8 mouse cellular contexts compared by ENCODE assay signal in the genomic region with DNA sequence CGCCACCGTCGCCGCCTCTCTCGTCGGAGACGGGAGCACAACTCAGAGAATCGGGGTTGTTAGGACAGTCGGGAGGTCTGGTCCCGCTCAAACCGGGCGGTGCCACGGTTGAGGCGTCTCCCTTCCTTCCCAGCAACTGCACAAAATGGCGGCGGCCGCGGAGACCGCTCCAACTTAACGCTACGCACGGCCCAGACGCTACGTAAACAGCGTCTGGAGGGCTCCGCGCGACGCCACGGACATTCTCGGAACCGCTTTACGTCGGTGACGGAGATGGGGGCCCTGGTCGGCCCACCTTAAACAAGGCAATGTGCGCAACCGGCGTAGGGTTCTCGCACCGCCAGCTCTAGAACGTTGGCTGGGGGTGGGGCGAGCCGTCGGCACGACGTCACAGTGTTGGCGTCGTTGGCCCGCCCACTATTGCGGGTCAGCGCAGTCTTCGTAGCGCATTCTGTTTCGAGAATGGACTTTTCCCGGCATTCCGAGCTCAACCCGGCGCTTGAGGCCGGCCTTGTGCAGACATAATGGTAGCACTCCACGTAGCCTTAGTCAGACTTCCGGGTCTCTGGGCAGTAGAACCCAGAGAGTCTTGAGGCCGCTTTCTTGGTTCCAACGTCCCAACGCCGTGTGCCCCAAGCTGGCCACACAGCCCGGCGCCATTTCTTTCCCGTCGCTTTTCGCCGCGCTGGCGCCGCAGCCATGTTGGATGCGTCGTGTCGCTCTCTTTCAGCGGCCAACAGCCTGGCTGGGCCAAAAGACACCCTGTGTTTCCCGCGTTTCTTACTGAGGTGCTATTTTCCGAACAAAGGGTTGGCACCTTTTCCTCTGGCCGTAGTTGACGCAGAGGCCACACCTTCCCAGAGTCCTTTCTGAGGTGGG. TPM values are rescaled to one million over a fixed set of nuclear protein-coding genes. Genes with fewer than 3 reads are reported as not detected.
DNase-seq lines count a peak whose midpoint lies in the region; ATAC-seq and TF ChIP-seq lines count a peak whose summit lies in the region.

A gene (minus strand): TSS at position 332 of the 879 bp plus-strand sequence.

- H3K36me3 ChIP-seq in heart, embryonic 11.5 days (ENCODE audit: control insufficient read depth, insufficient read depth, low read length) = peaks cover 18% of the 10 kb centered on the region
- H3K36me3 ChIP-seq in kidney, embryonic 16.5 days (ENCODE audit: insufficient read depth, low read length) = peaks cover 26% of the 10 kb centered on the region
- peaks cover 21% of the 10 kb centered on the region for H3K36me3 ChIP-seq in liver, adult 2 months (ENCODE audit: control insufficient read depth, insufficient read depth, low read length)
- peaks cover 30% of the 10 kb centered on the region for H3K36me3 ChIP-seq in myocyte (ENCODE audit: control insufficient read depth, insufficient read depth)
- H3K36me3 ChIP-seq in splenic B cell, adult 2 months (ENCODE audit: control insufficient read depth, insufficient read depth, low read length, poor library complexity, severe bottlenecking) = peaks cover 7% of the 10 kb centered on the region; the same call in 1 of the 2 replicates

- WGBS in heart, embryonic 11.5 days (ENCODE audit: insufficient replicate concordance) = 2% methylated on average over 84 of the region's 84 CpGs
- 2% methylated on average over 84 of the region's 84 CpGs for WGBS in kidney, embryonic 16.5 days
- WGBS in liver, adult 2 months = 2% methylated on average over 84 of the region's 84 CpGs

- peaks cover 12% of the 10 kb centered on the region for H3K4me1 ChIP-seq in heart, embryonic 11.5 days (ENCODE audit: control insufficient read depth, insufficient read depth, low read length)
- H3K4me1 ChIP-seq in kidney, embryonic 16.5 days (ENCODE audit: insufficient read depth, low read length) = peaks cover 19% of the 10 kb centered on the region
- peaks cover 4% of the 10 kb centered on the region; the same call in 1 of the 2 replicates for H3K4me1 ChIP-seq in liver, adult 2 months (ENCODE audit: control insufficient read depth, insufficient read depth, low read length)

- peak within 1 kb of the TSS; percentile 96 for H3K4me3 ChIP-seq in heart, embryonic 11.5 days (ENCODE audit: low read depth, low read length)
- H3K4me3 ChIP-seq in kidney, embryonic 16.5 days (ENCODE audit: low read length) = peak within 1 kb of the TSS; percentile 80
- peak within 1 kb of the TSS; percentile 83 for H3K4me3 ChIP-seq in liver, adult 2 months (ENCODE audit: insufficient read depth, low read depth, low read length)
- peak within 1 kb of the TSS; percentile 89 for H3K4me3 ChIP-seq in myocyte

- H3K27me3 ChIP-seq in heart, embryonic 11.5 days (ENCODE audit: control insufficient read depth, insufficient read depth, low read length) = no peaks in the 10 kb centered on the region
- no peaks in the 10 kb centered on the region for H3K27me3 ChIP-seq in kidney, embryonic 16.5 days (ENCODE audit: insufficient read depth, low read length)
- H3K27me3 ChIP-seq in liver, adult 2 months (ENCODE audit: control insufficient read depth, insufficient read depth, low read length) = 0 out of 2 replicates have a peak, but pooled peaks cover 2% of the 10 kb centered on the region
- peaks cover 10% of the 10 kb centered on the region for H3K27me3 ChIP-seq in myocyte (ENCODE audit: control insufficient read depth, insufficient read depth, insufficient read length)
- H3K27me3 ChIP-seq in splenic B cell, adult 2 months (ENCODE audit: control insufficient read depth, insufficient read depth, low read length, poor library complexity, severe bottlenecking) = no peaks in the 10 kb centered on the region

- H3K79me2 ChIP-seq in liver, adult 2 months (ENCODE audit: control insufficient read depth, insufficient read depth, low read length) = peaks cover 3% of the 10 kb centered on the region; the same call in 1 of the 2 replicates
- H3K79me2 ChIP-seq in myocyte (ENCODE audit: control insufficient read depth, insufficient read depth) = peaks cover 43% of the 10 kb centered on the region

- ATAC-seq in erythroblast, adult 5-6 weeks (replicated peaks; ENCODE audit: low FRiP score, poor library complexity, severe bottlenecking) = peak; percentile 92
- peak; percentile 96 for ATAC-seq in heart, embryonic 11.5 days (replicated peaks; ENCODE audit: insufficient number of reproducible peaks, low FRiP score, low TSS enrichment)
- ATAC-seq in kidney, embryonic 16.5 days (ENCODE audit: low FRiP score, low TSS enrichment) = peak; percentile 98

- peak within 1 kb of the TSS; percentile 87 for H3ac ChIP-seq in myocyte (ENCODE audit: control insufficient read depth, insufficient read length)

- peak; percentile 99 for DNase-seq in B cell, adult 2 months
- peak; percentile 99 for DNase-seq in brain, adult 2 months (ENCODE audit: low read depth, low spot score)
- DNase-seq in liver, adult 2 months (ENCODE audit: extremely low read depth, low read depth, low spot score) = peak; percentile 88
- DNase-seq in splenic B cell, adult 2 months (ENCODE audit: low read depth, low spot score) = peak; percentile 98

- no peak for TF ChIP-seq CTCF in liver, adult 2 months (IDR thresholded peaks at IDR 0.05; ENCODE audit: low read depth, low read length)

- H3K9me3 ChIP-seq in heart, embryonic 11.5 days (replicated peaks; ENCODE audit: control insufficient read depth, low read length) = no peaks in the 10 kb centered on the region
- no peaks in the 10 kb centered on the region for H3K9me3 ChIP-seq in kidney, embryonic 16.5 days (ENCODE audit: low read length)

- H3K27ac ChIP-seq in heart, embryonic 11.5 days (ENCODE audit: low read depth, low read length) = peak within 1 kb of the TSS; percentile 97
- H3K27ac ChIP-seq in kidney, embryonic 16.5 days (ENCODE audit: low read length) = peak within 1 kb of the TSS; percentile 99
- H3K27ac ChIP-seq in liver, adult 2 months (replicated peaks; ENCODE audit: insufficient read depth, low read depth, low read length) = peak within 1 kb of the TSS; percentile 89

- H3K4me2 ChIP-seq in heart, embryonic 11.5 days = peak within 1 kb of the TSS; percentile 91
- peak within 1 kb of the TSS; percentile 76 for H3K4me2 ChIP-seq in kidney, embryonic 16.5 days (replicated peaks; ENCODE audit: low read depth, low read length)
- H3K4me2 ChIP-seq in myocyte (ENCODE audit: low read depth) = peak within 1 kb of the TSS; percentile 95

- H3K9ac ChIP-seq in heart, embryonic 11.5 days (ENCODE audit: low read depth, low read length) = peak within 1 kb of the TSS; percentile 100
- peak within 1 kb of the TSS; percentile 98 for H3K9ac ChIP-seq in kidney, embryonic 16.5 days (replicated peaks; ENCODE audit: low read length)
- H3K9ac ChIP-seq in liver, adult 2 months (ENCODE audit: low read depth, low read length) = peak within 1 kb of the TSS; percentile 94

- peak; percentile 89 for TF ChIP-seq POLR2A in liver, adult 2 months (IDR thresholded peaks at IDR 0.05; ENCODE audit: extremely low read depth, insufficient read depth, low read length)
- peak; percentile 85 for TF ChIP-seq POLR2A in myocyte (IDR thresholded peaks at IDR 0.05; ENCODE audit: insufficient read length, low read depth)

TF ChIP-seq in myocyte, 11 proteins besides CTCF, POLR2A, EP300 and RAD21:
- TF ChIP-seq MYOG (IDR thresholded peaks at IDR 0.05; ENCODE audit: control insufficient read depth in 1 of 3, insufficient read depth in 1 of 3, insufficient read length in 2 of 3, low read depth in 2 of 3) (peak in 1 of 3 experiments; percentile 42), SRF (IDR thresholded peaks at IDR 0.05; ENCODE audit: control insufficient read depth, insufficient read length, low read depth) (peak; percentile 37), POLR2AphosphoS2 (IDR thresholded peaks at IDR 0.05; ENCODE audit: insufficient read length, low read depth) (peak; percentile 91), REST (IDR thresholded peaks at IDR 0.05; ENCODE audit: insufficient read depth, insufficient read length) (no peak), TCF12 (IDR thresholded peaks at IDR 0.05; ENCODE audit: insufficient read depth, poor library complexity, severe bottlenecking) (no peak)

RNA-seq across cellular contexts. Expression of the gene that starts here (rescaled TPM):
- total RNA-seq in erythroblast, adult 5-6 weeks (2015; ENCODE audit: low replicate concordance) = 58.0 and 58.7 TPM in 2 replicates
- total RNA-seq in erythroblast, adult 5-6 weeks (2017; ENCODE audit: low replicate concordance) = 96.5 and 123 TPM in 2 replicates
- 50.6 and 60.1 TPM in 2 replicates for polyA plus RNA-seq in heart, embryonic 11.5 days (2014; fragmentation: Nextera tagmentation; extraction: Ambion mirVana)
- 48.3 and 52.0 TPM in 2 replicates for polyA plus RNA-seq in kidney, embryonic 16.5 days (2015; fragmentation: Nextera tagmentation; extraction: Ambion mirVana)
- total RNA-seq in liver, adult 2 months (2014; rRNA removed) = 88.5 and 102 TPM in 2 replicates
- 75.3 and 105 TPM in 2 replicates for polyA plus RNA-seq in liver, adult 2 months (2012; rRNA removed)
- 96.2 TPM for polyA plus RNA-seq in myocyte (2012; fragmentation: generic; extraction: Trizol)

Comparison
In these comparisons a context has a peak if more than half of its experiments do, and no peak if none do; other contexts are left out.
1. Peak in every context shown above with its lines: DNase-seq, ATAC-seq, H3K4me3 ChIP-seq and H3K27ac ChIP-seq.